ENCODE assay signal across 8 mouse cellular contexts in the genomic region with DNA sequence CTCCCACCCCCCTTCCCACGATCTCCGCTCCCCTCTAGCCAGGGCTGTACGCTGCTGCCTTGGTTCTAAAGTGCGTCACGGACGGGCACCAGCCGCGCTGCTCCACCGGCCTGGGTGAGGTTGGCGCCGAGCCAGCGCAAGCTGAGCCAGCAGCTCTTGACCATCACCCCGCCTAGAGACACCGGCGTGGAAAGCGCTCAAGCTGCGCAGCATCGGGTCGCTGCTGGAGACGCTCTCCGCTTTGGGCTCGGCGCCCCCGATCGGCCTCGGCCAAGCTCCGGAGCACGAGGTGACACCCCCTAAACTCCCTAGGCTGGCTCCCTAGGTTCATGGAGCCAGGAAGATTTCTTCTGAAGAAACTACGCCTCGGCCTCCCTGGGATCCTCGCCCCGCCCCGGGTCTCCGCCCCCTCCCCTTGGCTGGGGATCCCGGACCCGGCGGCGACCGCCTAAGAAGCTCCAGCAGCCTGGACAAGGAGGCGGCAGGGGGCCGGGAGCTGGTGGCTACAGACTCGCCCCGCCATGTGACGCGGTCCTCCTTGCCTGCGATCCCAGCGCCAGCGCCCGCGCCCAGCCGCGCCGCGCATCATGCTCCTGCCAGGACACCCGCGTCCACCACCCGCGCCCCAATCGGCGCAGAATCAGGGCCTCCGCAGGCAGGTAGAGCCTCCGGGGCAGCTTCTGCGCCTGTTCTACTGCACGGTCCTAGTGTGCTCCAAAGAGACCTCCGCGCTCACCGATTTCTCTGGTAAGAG. TPM values are rescaled to one million over a fixed set of nuclear protein-coding genes. Genes with fewer than 3 reads are reported as not detected.
DNase-seq lines count a peak whose midpoint lies in the region; ATAC-seq and TF ChIP-seq lines count a peak whose summit lies in the region.

No protein-coding gene starts in this region.

- TF ChIP-seq POLR2A in kidney, adult 2 months (IDR thresholded peaks at IDR 0.05; ENCODE audit: low read depth, low read length) = no peak
- no peak for TF ChIP-seq POLR2A in spleen, adult 2 months (IDR thresholded peaks at IDR 0.05; ENCODE audit: low read depth, low read length)

- H3K36me3 ChIP-seq in embryonic facial prominence, embryonic 14.5 days (ENCODE audit: control insufficient read depth, insufficient read depth, low read length) = no peaks in the 10 kb centered on the region
- no peaks in the 10 kb centered on the region for H3K36me3 ChIP-seq in kidney, adult 2 months (ENCODE audit: control insufficient read depth, insufficient read depth, low read length)
- no peaks in the 10 kb centered on the region for H3K36me3 ChIP-seq in limb, embryonic 13.5 days
- no peaks in the 10 kb centered on the region for H3K36me3 ChIP-seq in midbrain, embryonic 13.5 days
- no peaks in the 10 kb centered on the region for H3K36me3 ChIP-seq in spleen, adult 2 months (ENCODE audit: control insufficient read depth, insufficient read depth, low read length)

- no peak for TF ChIP-seq CTCF in kidney, adult 2 months (conservative IDR thresholded peaks at IDR 0.05; ENCODE audit: insufficient read depth, insufficient read length, low read depth, low read length)
- no peak for TF ChIP-seq CTCF in spleen, adult 2 months (IDR thresholded peaks at IDR 0.05; ENCODE audit: extremely low read depth, insufficient read depth, insufficient read length, insufficient replicate concordance)

- peak overlapping the region; percentile 98 for H3K4me2 ChIP-seq in embryonic facial prominence, embryonic 14.5 days (ENCODE audit: low read depth, low read length)
- peak overlapping the region; percentile 92 for H3K4me2 ChIP-seq in limb, embryonic 13.5 days (replicated peaks)
- H3K4me2 ChIP-seq in midbrain, embryonic 13.5 days (replicated peaks) = peak overlapping the region; percentile 98

- DNase-seq in thymus, postnatal 36 days = peak; percentile 2 to 8
- DNase-seq in thymus, postnatal 10 days (ENCODE audit: low spot score in 2 of 2) = no peak
- DNase-seq in embryonic facial prominence, embryonic 14.5 days (ENCODE audit: low spot score) = peak; percentile 67
- DNase-seq in heart, adult 8-10 months (ENCODE audit: low spot score) = peak; percentile 54
- peak; percentile 90 for DNase-seq in kidney, adult 2 months
- DNase-seq in spleen, adult 2 months (ENCODE audit: low read depth in 1 of 2, low spot score in 2 of 2) = peak in 1 of 2 experiments; percentile 8

- peak; percentile 67 for ATAC-seq in embryonic facial prominence, embryonic 14.5 days (ENCODE audit: low read depth)
- peak; percentile 68 for ATAC-seq in limb, embryonic 13.5 days (ENCODE audit: low FRiP score, low read depth)
- peak; percentile 75 for ATAC-seq in midbrain, embryonic 13.5 days

- H3K27ac ChIP-seq in embryonic facial prominence, embryonic 14.5 days (replicated peaks; ENCODE audit: low read depth, low read length) = no peak overlapping the region
- peak overlapping the region; percentile 47; the same call in 1 of the 2 replicates for H3K27ac ChIP-seq in kidney, adult 2 months (ENCODE audit: insufficient read depth, low read depth, low read length)
- no peak overlapping the region for H3K27ac ChIP-seq in limb, embryonic 13.5 days
- 0 out of 2 replicates have a peak overlapping the region, but pooled peaks have one; percentile 6 for H3K27ac ChIP-seq in midbrain, embryonic 13.5 days
- H3K27ac ChIP-seq in spleen, adult 2 months (ENCODE audit: insufficient read depth, low read length) = peak overlapping the region; percentile 76; the same call in 1 of the 2 replicates

- H3K27me3 ChIP-seq in embryonic facial prominence, embryonic 14.5 days (replicated peaks; ENCODE audit: control insufficient read depth, insufficient read depth, low read length) = peaks cover 25% of the 10 kb centered on the region
- H3K27me3 ChIP-seq in kidney, adult 2 months (replicated peaks; ENCODE audit: control insufficient read depth, insufficient read depth, low read length) = no peaks in the 10 kb centered on the region
- peaks cover 59% of the 10 kb centered on the region for H3K27me3 ChIP-seq in limb, embryonic 13.5 days
- peaks cover 54% of the 10 kb centered on the region for H3K27me3 ChIP-seq in midbrain, embryonic 13.5 days
- H3K27me3 ChIP-seq in spleen, adult 2 months (ENCODE audit: control insufficient read depth, insufficient read depth, low read length) = peaks cover 19% of the 10 kb centered on the region

- H3K4me1 ChIP-seq in embryonic facial prominence, embryonic 14.5 days (ENCODE audit: control insufficient read depth, insufficient read depth, low read length) = 0 out of 2 replicates have a peak, but pooled peaks cover 14% of the 10 kb centered on the region
- H3K4me1 ChIP-seq in kidney, adult 2 months (ENCODE audit: control insufficient read depth, insufficient read depth, low read length) = no peaks in the 10 kb centered on the region
- H3K4me1 ChIP-seq in limb, embryonic 13.5 days = peaks cover 39% of the 10 kb centered on the region
- H3K4me1 ChIP-seq in midbrain, embryonic 13.5 days (replicated peaks) = peaks cover 43% of the 10 kb centered on the region
- H3K4me1 ChIP-seq in spleen, adult 2 months (ENCODE audit: control insufficient read depth, insufficient read depth, insufficient read length) = no peaks in the 10 kb centered on the region; the same call in 1 of the 2 replicates

- H3K4me3 ChIP-seq in embryonic facial prominence, embryonic 14.5 days (ENCODE audit: low read depth, low read length) = peak overlapping the region; percentile 53
- H3K4me3 ChIP-seq in kidney, adult 2 months (ENCODE audit: insufficient read depth, low read depth, low read length) = peak overlapping the region; percentile 61
- H3K4me3 ChIP-seq in limb, embryonic 13.5 days = peak overlapping the region; percentile 54
- peak overlapping the region; percentile 56 for H3K4me3 ChIP-seq in midbrain, embryonic 13.5 days (replicated peaks)
- H3K4me3 ChIP-seq in spleen, adult 2 months (ENCODE audit: extremely low read depth, insufficient read depth, insufficient read length) = peak overlapping the region; percentile 48; the same call in 1 of the 2 replicates

- no peaks in the 10 kb centered on the region for H3K9me3 ChIP-seq in embryonic facial prominence, embryonic 14.5 days (ENCODE audit: control insufficient read depth, low read length)
- H3K9me3 ChIP-seq in limb, embryonic 13.5 days = no peaks in the 10 kb centered on the region
- H3K9me3 ChIP-seq in midbrain, embryonic 13.5 days = no peaks in the 10 kb centered on the region

- H3K9ac ChIP-seq in embryonic facial prominence, embryonic 14.5 days (ENCODE audit: low read depth, low read length) = peak overlapping the region; percentile 59
- peak overlapping the region; percentile 70 for H3K9ac ChIP-seq in limb, embryonic 13.5 days
- H3K9ac ChIP-seq in midbrain, embryonic 13.5 days (replicated peaks) = peak overlapping the region; percentile 64

- 1% methylated on average over 42 of the region's 67 CpGs for WGBS in embryonic facial prominence, embryonic 14.5 days
- WGBS in kidney, adult 2 months = 2% methylated on average over 67 of the region's 67 CpGs
- WGBS in limb, embryonic 13.5 days = under 1% methylated on average over 65 of the region's 67 CpGs
- under 1% methylated on average over 65 of the region's 67 CpGs for WGBS in midbrain, embryonic 13.5 days
- 3% methylated on average over 67 of the region's 67 CpGs for WGBS in spleen, adult 2 months

RNA-seq across cellular contexts. Expression of gene Eva1c, which starts 4.3 kb away (rescaled TPM):
- 3.7 and 4.5 TPM in 2 replicates for polyA plus RNA-seq in embryonic facial prominence, embryonic 14.5 days (2014; fragmentation: Nextera tagmentation; extraction: Ambion mirVana)
- 1 to 10 TPM; 1.6 TPM for total RNA-seq in heart, adult 8-10 months (2022)
- 5.8 and 8.3 TPM in 2 replicates for polyA plus RNA-seq in kidney, adult 2 months (2012; rRNA removed)
- 1.5 and 2.6 TPM in 2 replicates for polyA plus RNA-seq in limb, embryonic 13.5 days (2015; fragmentation: Nextera tagmentation; extraction: Ambion mirVana)
- polyA plus RNA-seq in midbrain, embryonic 13.5 days (2015; fragmentation: Nextera tagmentation; extraction: Ambion mirVana) = 1.7 and 2.6 TPM in 2 replicates
- polyA plus RNA-seq in spleen, adult 2 months (2012; rRNA removed) = 1.7 and 2.2 TPM in 2 replicates

RNA-seq across cellular contexts. Expression of gene Urb1, which starts 20.6 kb away (rescaled TPM):
- polyA plus RNA-seq in embryonic facial prominence, embryonic 14.5 days (2014; fragmentation: Nextera tagmentation; extraction: Ambion mirVana) = 11.6 and 12.6 TPM in 2 replicates
- 1 to 10 TPM; 5.7 to 9.1 (median 7.4) TPM for total RNA-seq in heart, adult 8-10 months (2022)
- polyA plus RNA-seq in kidney, adult 2 months (2012; rRNA removed) = 2.7 and 3.2 TPM in 2 replicates
- polyA plus RNA-seq in limb, embryonic 13.5 days (2015; fragmentation: Nextera tagmentation; extraction: Ambion mirVana) = 9.4 and 11.8 TPM in 2 replicates
- 8.7 and 9.8 TPM in 2 replicates for polyA plus RNA-seq in midbrain, embryonic 13.5 days (2015; fragmentation: Nextera tagmentation; extraction: Ambion mirVana)
- polyA plus RNA-seq in spleen, adult 2 months (2012; rRNA removed) = 6.0 and 6.4 TPM in 2 replicates

Comparison
In these comparisons a context has a peak if more than half of its experiments do, and no peak if none do; other contexts are left out.
1. DNase-seq: peak in thymus, postnatal 36 days (2 of 2), embryonic facial prominence, embryonic 14.5 days (single experiment), heart, adult 8-10 months (single experiment) and kidney, adult 2 months (single experiment); none in thymus, postnatal 10 days (0 of 2).
2. H3K27ac ChIP-seq: peak in kidney, adult 2 months (single experiment), midbrain, embryonic 13.5 days (single experiment) and spleen, adult 2 months (single experiment); none in embryonic facial prominence, embryonic 14.5 days (single experiment) and limb, embryonic 13.5 days (single experiment).
3. Peak in every context shown above with its lines, with median percentiles within 50 percentile points of each other: ATAC-seq, H3K4me2 ChIP-seq, H3K4me3 ChIP-seq and H3K9ac ChIP-seq.